Mouse (Mus musculus) neural tube, embryonic 14.5 days (tissue): ENCODE data around the gene Adamtsl3. TPM values are rescaled to one million over a fixed set of nuclear protein-coding genes. Genes with fewer than 3 reads are reported as not detected.

Experiments used
- ATAC-seq: fragments of 200-750 bp; cut with Nextera tagmentation; 2 replicates; pipeline ENCODE4 v1.8.0; 2017; ENCODE audit warnings: low read depth, mild to moderate bottlenecking, moderate TSS enrichment, moderate library complexity
- H3K27ac ChIP-seq: fragments of 300-500 bp; sonication (generic); 2 replicates; pipeline ENCODE4 v1.5.1; 2014; ENCODE audit warnings: low read depth, mild to moderate bottlenecking, control low read depth, low read length, moderate library complexity, mixed read lengths
- H3K27me3 ChIP-seq: fragments of 300-500 bp; sonication (generic); 2 replicates; pipeline ENCODE4 v1.6.1; 2014; ENCODE audit warnings: low read length; ENCODE audit not compliant: control insufficient read depth, insufficient read depth
- H3K36me3 ChIP-seq: fragments of 300-500 bp; sonication (generic); 2 replicates; pipeline ENCODE4 v1.6.1; 2014; ENCODE audit warnings: low read length, mixed read lengths; ENCODE audit not compliant: control insufficient read depth, insufficient read depth
- H3K4me1 ChIP-seq: fragments of 300-500 bp; sonication (generic); 2 replicates; pipeline ENCODE4 v1.6.1; 2014; ENCODE audit warnings: low read length; ENCODE audit not compliant: control insufficient read depth, insufficient read depth
- H3K4me2 ChIP-seq: fragments of 300-500 bp; sonication (generic); 2 replicates; pipeline ENCODE4 v1.6.1; 2014; ENCODE audit warnings: mild to moderate bottlenecking, low read depth, low read length, control low read depth
- H3K4me3 ChIP-seq: fragments of 300-500 bp; sonication (generic); 2 replicates; pipeline ENCODE4 v1.5.1; 2014; ENCODE audit warnings: low read depth, low read length, control low read depth, mixed read lengths
- H3K9ac ChIP-seq: fragments of 300-500 bp; sonication (generic); replicated peaks from 2 replicates; pipeline ENCODE4 v1.6.1; 2014; ENCODE audit warnings: low read depth, mild to moderate bottlenecking, control low read depth, low read length, mixed read lengths
- H3K9me3 ChIP-seq: fragments of 300-500 bp; sonication (generic); 2 replicates; pipeline ENCODE4 v1.6.1; 2016; ENCODE audit warnings: low read length; ENCODE audit not compliant: control insufficient read depth
- WGBS: fragments of 180-500 bp; shearing (Covaris S2); extraction: QIAGEN DNeasy Blood & Tissue Kit; methylation state at CpG from one replicate; pipeline ENCODE4 v1.1.7; 2014; 5-methylcytosine and 5-hydroxymethylcytosine counted together
- polyA plus RNA-seq: library from polyadenylated mRNA; unstranded; fragments of >200 nt; fragmentation: Nextera tagmentation; extraction: Ambion mirVana; gene quantifications from 2 replicates; pipeline ENCODE4 v1.2.1, GENCODE M21; 2014

Gene Adamtsl3
- polyA plus RNA-seq, 1 experiment from 2014 or later = 1.4 TPM

GRCm38 (mm10) chr7:82464364-82464763 is 128.9 kb downstream of the Adamtsl3 start:
- Histone ChIP-seq H3K36me3 (no peaks in the 10 kb centered on the region), H3K4me2 (no peak overlapping the region), H3K4me1 (no peaks in the 10 kb centered on the region), H3K27me3 (no peaks in the 10 kb centered on the region), H3K4me3 (no peak overlapping the region), H3K27ac (no peak overlapping the region), H3K9me3 (no peaks in the 10 kb centered on the region), H3K9ac (no peak overlapping the region)
- 89% methylated on average over 2 of the region's 2 CpGs for WGBS
- ATAC-seq = no peak

- H3K27ac ChIP-seq = no peak overlapping the region
- no peaks in the 10 kb centered on the region for H3K27me3 ChIP-seq
- no peaks in the 10 kb centered on the region for H3K9me3 ChIP-seq
- H3K4me3 ChIP-seq = no peak overlapping the region
- no peak overlapping the region for H3K9ac ChIP-seq
- 68% methylated on average over 6 of the region's 6 CpGs for whole genome bisulfite sequencing
- H3K36me3 ChIP-seq = no peaks in the 10 kb centered on the region
- no peak for ATAC-seq
- no peaks in the 10 kb centered on the region for H3K4me1 ChIP-seq
- no peak overlapping the region for H3K4me2 ChIP-seq
These were observed 129.9 kb downstream of the Adamtsl3 start for GRCm38 (mm10) chr7:82465437-82465836.

GRCm38 (mm10) chr7:82476441-82477221 is 141.1 kb downstream of the Adamtsl3 start:
- ATAC-seq = no peak
- Histone ChIP-seq H3K4me3 (no peak overlapping the region), H3K27me3 (no peaks in the 10 kb centered on the region), H3K4me2 (no peak overlapping the region), H3K27ac (no peak overlapping the region), H3K9ac (no peak overlapping the region), H3K9me3 (no peaks in the 10 kb centered on the region), H3K36me3 (no peaks in the 10 kb centered on the region), H3K4me1 (no peaks in the 10 kb centered on the region)
- 89% methylated on average over 16 of the region's 16 CpGs for WGBS

DNA sequence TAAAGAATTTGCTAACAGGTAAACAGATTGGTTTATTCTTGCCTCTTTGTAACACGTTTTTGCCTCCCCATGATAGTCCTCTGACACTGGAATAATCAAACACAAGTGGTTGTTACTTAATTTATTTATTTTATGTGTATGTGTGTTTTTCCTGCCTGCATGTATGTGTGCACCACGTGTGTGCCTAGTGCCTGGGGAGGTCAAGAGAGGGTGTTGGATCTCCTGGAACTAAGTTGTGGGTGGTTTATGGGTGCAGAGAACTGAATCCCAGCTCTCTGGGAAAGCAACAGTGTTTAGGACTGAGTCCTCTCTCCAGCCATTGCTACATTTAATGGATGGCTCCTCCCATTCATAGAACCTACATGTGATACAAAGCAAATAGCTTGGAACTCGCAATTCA is 143.0 kb downstream of the Adamtsl3 start:
- Histone ChIP-seq H3K4me3 (no peak overlapping the region), H3K27ac (no peak overlapping the region), H3K27me3 (no peaks in the 10 kb centered on the region), H3K4me1 (no peaks in the 10 kb centered on the region), H3K4me2 (no peak overlapping the region), H3K9me3 (no peaks in the 10 kb centered on the region), H3K36me3 (no peaks in the 10 kb centered on the region), H3K9ac (no peak overlapping the region)
- ATAC-seq = no peak
- 82% methylated on average over 3 of the region's 3 CpGs for WGBS

GRCm38 (mm10) chr7:82478861-82479755 is 143.6 kb downstream of the Adamtsl3 start:
- Histone ChIP-seq H3K4me3 (no peak overlapping the region), H3K4me2 (no peak overlapping the region), H3K9ac (no peak overlapping the region), H3K27ac (no peak overlapping the region), H3K9me3 (no peaks in the 10 kb centered on the region), H3K4me1 (no peaks in the 10 kb centered on the region), H3K27me3 (no peaks in the 10 kb centered on the region), H3K36me3 (no peaks in the 10 kb centered on the region)
- WGBS = 77% methylated on average over 10 of the region's 10 CpGs
- no peak for ATAC-seq

GRCm38 (mm10) chr7:82483426-82483825 is 147.9 kb downstream of the Adamtsl3 start:
- no peaks in the 10 kb centered on the region for H3K36me3 ChIP-seq
- H3K27ac ChIP-seq = no peak overlapping the region
- WGBS = 83% methylated on average over 3 of the region's 3 CpGs
- H3K9me3 ChIP-seq = no peaks in the 10 kb centered on the region
- no peak overlapping the region for H3K4me2 ChIP-seq
- H3K4me1 ChIP-seq = no peaks in the 10 kb centered on the region
- H3K4me3 ChIP-seq = no peak overlapping the region
- ATAC-seq = no peak
- no peaks in the 10 kb centered on the region for H3K27me3 ChIP-seq
- H3K9ac ChIP-seq = no peak overlapping the region

- H3K36me3 ChIP-seq = no peaks in the 10 kb centered on the region
- WGBS = 42% methylated on average over 5 of the region's 5 CpGs
- no peaks in the 10 kb centered on the region for H3K9me3 ChIP-seq
- no peak overlapping the region for H3K4me3 ChIP-seq
- H3K9ac ChIP-seq = no peak overlapping the region
- no peak overlapping the region for H3K4me2 ChIP-seq
- H3K27me3 ChIP-seq = no peaks in the 10 kb centered on the region
- ATAC-seq = peak; percentile 51; the same call in 1 of the 2 replicates
- H3K4me1 ChIP-seq = no peaks in the 10 kb centered on the region
- H3K27ac ChIP-seq = no peak overlapping the region
These were observed 149.3 kb downstream of the Adamtsl3 start for GRCm38 (mm10) chr7:82484834-82485233.

DNA sequence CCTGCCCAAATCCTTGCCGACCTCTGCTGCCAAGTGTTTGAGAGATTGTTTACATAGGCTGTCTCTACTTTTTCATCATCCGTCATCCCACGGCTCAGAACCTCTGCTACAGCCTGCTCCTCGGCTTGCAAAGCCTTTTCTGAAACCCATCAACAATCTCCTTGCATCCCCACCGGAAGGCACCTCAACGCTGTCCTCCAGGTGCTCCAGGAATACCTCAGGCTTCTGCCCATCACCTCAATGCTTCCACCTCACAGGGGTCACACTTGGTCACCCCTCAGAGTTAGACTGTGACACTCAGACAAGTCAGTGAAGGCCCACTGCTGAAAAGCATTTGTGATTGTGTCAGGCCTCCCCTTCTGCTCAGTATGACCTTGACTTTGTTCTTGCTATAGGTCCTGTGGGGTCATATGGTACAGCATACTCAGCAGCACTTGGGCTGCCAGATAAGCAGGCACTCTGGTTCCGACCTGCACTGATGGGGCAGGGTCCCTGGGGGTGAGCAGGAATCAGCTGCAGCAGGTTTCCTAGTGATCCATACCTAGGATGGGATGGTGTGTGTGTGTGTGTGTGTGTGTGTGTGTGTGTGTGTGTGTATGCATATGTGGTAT is 150.0 kb downstream of the Adamtsl3 start:
- 71% methylated on average over 7 of the region's 7 CpGs for WGBS
- peak; percentile 21; the same call in 1 of the 2 replicates for ATAC-seq

More for the DNA sequence above, 150.0 kb downstream of the Adamtsl3 start:
- H3K27ac ChIP-seq = no peak overlapping the region
- no peak overlapping the region for H3K4me3 ChIP-seq
- no peaks in the 10 kb centered on the region for H3K9me3 ChIP-seq
- no peaks in the 10 kb centered on the region for H3K4me1 ChIP-seq
- no peaks in the 10 kb centered on the region for H3K36me3 ChIP-seq
- no peak overlapping the region for H3K9ac ChIP-seq
- no peak overlapping the region for H3K4me2 ChIP-seq
- H3K27me3 ChIP-seq = no peaks in the 10 kb centered on the region
